Mouse (Mus musculus) midbrain, embryonic 15.5 days (tissue): ENCODE measurements at regions not wholly inside any gene's neighbourhood (a gene's known extent, or its start where the extent isn't known, plus 50 kb on each side); places are given as distances from the start of the nearest gene placed in this dataset.
A peak's percentile ranks its signal among the peaks of the same experiment; 100 is the strongest.

Experiments
- ATAC-seq: fragments of 200-750 bp; cut with Nextera tagmentation; replicated peaks from 2 replicates; pipeline ENCODE4 v1.8.0; 2017; ENCODE audit warnings: moderate TSS enrichment
- H3K27ac ChIP-seq: fragments of 300-500 bp; sonication (generic); 2 replicates; pipeline ENCODE4 v1.5.1; 2015; ENCODE audit warnings: mild to moderate bottlenecking, inconsistent platforms
- H3K27me3 ChIP-seq: fragments of 300-500 bp; sonication (generic); replicated peaks from 2 replicates; pipeline ENCODE4 v1.6.1; 2015; ENCODE audit warnings: inconsistent platforms
- H3K36me3 ChIP-seq: fragments of 300-500 bp; sonication (generic); replicated peaks from 2 replicates; pipeline ENCODE4 v1.6.1; 2015; ENCODE audit warnings: inconsistent platforms
- H3K4me1 ChIP-seq: fragments of 300-500 bp; sonication (generic); 2 replicates; pipeline ENCODE4 v1.6.1; 2015; ENCODE audit warnings: inconsistent platforms
- H3K4me2 ChIP-seq: fragments of 300-500 bp; sonication (generic); 2 replicates; pipeline ENCODE4 v1.6.1; 2015; ENCODE audit warnings: inconsistent platforms, mild to moderate bottlenecking, moderate library complexity
- H3K4me3 ChIP-seq: fragments of 300-500 bp; sonication (generic); 2 replicates; pipeline ENCODE4 v1.5.1; 2015; ENCODE audit warnings: mild to moderate bottlenecking, inconsistent platforms
- H3K9ac ChIP-seq: fragments of 300-500 bp; sonication (generic); 2 replicates; pipeline ENCODE4 v1.6.1; 2015; ENCODE audit warnings: mild to moderate bottlenecking, inconsistent platforms
- H3K9me3 ChIP-seq: fragments of 300-500 bp; sonication (generic); 2 replicates; pipeline ENCODE4 v1.6.1; 2016; ENCODE audit warnings: inconsistent platforms
- WGBS: fragments of 180-500 bp; shearing (Covaris S2); methylation state at CpG from one replicate; pipeline ENCODE4 v1.1.7; 2015; ENCODE audit warnings: mixed read lengths; 5-methylcytosine and 5-hydroxymethylcytosine counted together

DNA sequence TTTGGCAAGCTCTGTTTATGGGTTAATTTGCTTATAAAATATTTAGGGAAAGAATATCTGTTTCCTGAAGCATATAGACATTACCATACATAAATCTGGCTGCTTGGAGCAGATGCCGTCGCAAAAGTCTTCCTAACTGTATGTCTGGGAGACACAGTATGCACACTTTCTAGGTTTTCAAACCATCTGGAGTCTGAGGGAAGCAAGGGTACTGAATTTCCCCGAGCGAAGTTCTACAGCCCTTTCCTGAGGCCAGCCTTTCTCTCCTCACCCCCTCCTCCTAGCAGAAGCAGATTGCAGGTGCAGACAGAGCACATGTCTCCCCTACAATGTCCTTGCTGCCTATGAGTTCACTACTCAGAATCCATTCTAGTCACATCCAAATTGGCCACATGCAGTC, 338.8 kb upstream of the Arglu1 start:
- Histone ChIP-seq H3K36me3 (no peaks in the 10 kb centered on the region), H3K9me3 (no peaks in the 10 kb centered on the region), H3K4me1 (no peaks in the 10 kb centered on the region), H3K27ac (no peak overlapping the region), H3K4me3 (no peak overlapping the region), H3K9ac (no peak overlapping the region), H3K27me3 (no peaks in the 10 kb centered on the region), H3K4me2 (no peak overlapping the region)
- no peak for ATAC-seq
- WGBS: 85% methylated on average over 4 of the region's 4 CpGs

DNA sequence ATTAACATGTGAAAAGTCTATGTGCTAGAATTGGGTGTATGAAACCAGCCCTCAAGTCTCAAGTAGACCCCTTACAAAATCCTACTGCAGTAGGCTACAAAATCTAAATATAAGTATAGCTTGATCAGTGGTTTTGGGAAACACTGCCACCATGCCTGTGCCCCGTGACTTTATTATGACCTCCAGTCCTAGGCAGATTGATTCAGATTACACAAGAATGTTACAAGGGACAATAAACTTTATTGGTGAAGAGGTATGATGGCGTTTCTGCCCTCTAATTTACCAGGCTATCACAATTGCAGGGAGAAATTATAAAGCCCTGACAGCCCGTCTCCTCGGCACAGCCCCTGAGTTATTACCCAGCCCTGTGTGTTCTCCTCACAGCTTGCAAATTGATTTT, 337.4 kb upstream of the Arglu1 start:
- H3K4me2 ChIP-seq: no peak overlapping the region
- no peak overlapping the region for H3K4me3 ChIP-seq
- no peak overlapping the region for H3K9ac ChIP-seq
- H3K4me1 ChIP-seq: no peaks in the 10 kb centered on the region
- H3K9me3 ChIP-seq: no peaks in the 10 kb centered on the region
- 75% methylated on average over 4 of the region's 4 CpGs for WGBS
- no peaks in the 10 kb centered on the region for H3K36me3 ChIP-seq
- H3K27me3 ChIP-seq: no peaks in the 10 kb centered on the region
- no peak for ATAC-seq
- no peak overlapping the region for H3K27ac ChIP-seq

GRCm38 (mm10) chr8:9025872-9026271, 335.6 kb upstream of the Arglu1 start:
- Histone ChIP-seq H3K4me2 (no peak overlapping the region), H3K27me3 (no peaks in the 10 kb centered on the region), H3K36me3 (no peaks in the 10 kb centered on the region), H3K27ac (no peak overlapping the region), H3K9me3 (no peaks in the 10 kb centered on the region), H3K4me1 (no peaks in the 10 kb centered on the region), H3K9ac (no peak overlapping the region), H3K4me3 (no peak overlapping the region)
- 76% methylated on average over 3 of the region's 3 CpGs for WGBS
- ATAC-seq: no peak

GRCm38 (mm10) chr8:9025378-9025777, 335.1 kb upstream of the Arglu1 start:
- no peak for ATAC-seq
- H3K36me3 ChIP-seq: no peaks in the 10 kb centered on the region
- H3K27me3 ChIP-seq: no peaks in the 10 kb centered on the region
- no peak overlapping the region for H3K9ac ChIP-seq
- WGBS: 73% methylated on average over 3 of the region's 3 CpGs
- H3K27ac ChIP-seq: no peak overlapping the region
- H3K4me1 ChIP-seq: no peaks in the 10 kb centered on the region
- H3K9me3 ChIP-seq: no peaks in the 10 kb centered on the region
- no peak overlapping the region for H3K4me3 ChIP-seq
- no peak overlapping the region for H3K4me2 ChIP-seq

GRCm38 (mm10) chr8:9020744-9021143, 330.4 kb upstream of the Arglu1 start:
- Histone ChIP-seq H3K4me2 (no peak overlapping the region), H3K9ac (no peak overlapping the region), H3K9me3 (no peaks in the 10 kb centered on the region), H3K4me3 (no peak overlapping the region), H3K27me3 (no peaks in the 10 kb centered on the region), H3K36me3 (no peaks in the 10 kb centered on the region), H3K27ac (no peak overlapping the region), H3K4me1 (no peaks in the 10 kb centered on the region)
- no peak for ATAC-seq
- WGBS: 92% methylated on average over 2 of the region's 2 CpGs

DNA sequence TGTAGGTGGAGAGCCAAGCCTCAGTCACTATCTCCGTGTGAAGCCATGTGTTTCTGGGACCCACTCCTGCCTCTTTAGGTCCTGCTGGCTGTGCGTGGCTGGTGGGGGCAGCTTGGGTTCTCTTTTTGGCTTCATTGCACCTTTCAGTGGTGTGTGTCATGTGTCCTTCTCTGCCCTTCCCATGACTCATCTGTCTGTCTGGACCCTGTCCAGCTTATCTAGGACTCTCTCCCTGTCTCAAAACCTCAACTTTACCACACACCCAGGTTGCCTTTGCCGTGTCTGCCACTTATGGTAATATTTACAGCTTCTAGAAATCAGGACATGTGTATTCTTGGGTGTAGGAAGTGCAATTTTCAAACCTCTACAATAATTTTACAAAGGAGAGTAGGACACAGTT, 329.9 kb upstream of the Arglu1 start:
- 96% methylated on average over 3 of the region's 3 CpGs for WGBS
- no peaks in the 10 kb centered on the region for H3K36me3 ChIP-seq
- no peaks in the 10 kb centered on the region for H3K9me3 ChIP-seq
- H3K9ac ChIP-seq: no peak overlapping the region
- no peak overlapping the region for H3K4me2 ChIP-seq
- no peak overlapping the region for H3K27ac ChIP-seq
- ATAC-seq: no peak
- H3K4me1 ChIP-seq: no peaks in the 10 kb centered on the region
- no peaks in the 10 kb centered on the region for H3K27me3 ChIP-seq
- no peak overlapping the region for H3K4me3 ChIP-seq

GRCm38 (mm10) chr8:9011785-9012510, 321.6 kb upstream of the Arglu1 start:
- H3K4me1 ChIP-seq: no peaks in the 10 kb centered on the region
- no peaks in the 10 kb centered on the region for H3K9me3 ChIP-seq
- H3K27ac ChIP-seq: no peak overlapping the region
- H3K27me3 ChIP-seq: no peaks in the 10 kb centered on the region
- no peaks in the 10 kb centered on the region for H3K36me3 ChIP-seq
- 50% methylated on average over 3 of the region's 3 CpGs for WGBS
- H3K4me3 ChIP-seq: no peak overlapping the region
- no peak overlapping the region for H3K9ac ChIP-seq
- no peak for ATAC-seq
- no peak overlapping the region for H3K4me2 ChIP-seq

DNA sequence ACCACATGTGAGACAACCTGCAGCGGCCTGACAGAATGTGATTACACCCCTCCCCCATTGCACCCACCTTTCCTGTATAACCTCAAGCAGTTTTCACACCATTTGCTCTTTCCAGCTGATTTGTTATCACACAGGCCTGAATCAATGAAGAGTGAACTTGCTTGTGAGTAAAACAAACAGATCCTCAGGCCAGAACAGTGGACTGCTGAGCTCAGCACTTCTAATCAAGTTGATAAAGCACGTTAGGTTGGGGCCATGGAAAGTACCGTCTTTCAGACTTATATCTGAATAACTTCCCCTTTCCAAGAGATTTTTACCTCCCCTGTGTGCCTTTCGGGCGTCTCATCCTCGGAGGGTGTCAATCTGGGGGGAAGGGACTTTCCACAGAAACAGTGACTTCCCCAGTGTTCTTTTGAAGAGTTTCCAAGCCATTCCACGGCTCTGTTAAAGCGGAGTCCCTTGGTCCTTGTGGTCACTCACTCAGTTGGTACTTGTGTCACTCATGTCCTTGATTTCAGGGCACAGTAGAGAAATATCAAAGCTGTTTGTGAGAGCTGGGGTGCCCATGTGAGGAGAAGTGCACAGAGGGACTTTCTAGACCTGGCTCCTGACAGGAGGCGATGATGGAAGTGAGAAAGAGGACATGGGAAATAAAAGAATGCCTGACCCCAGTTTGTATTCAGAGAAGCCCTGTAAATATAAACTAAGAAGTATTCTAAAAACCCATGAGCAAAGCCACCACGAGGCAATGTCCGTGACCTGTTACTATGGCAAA, 317.9 kb upstream of the Arglu1 start:
- no peaks in the 10 kb centered on the region for H3K4me1 ChIP-seq
- H3K4me3 ChIP-seq: no peak overlapping the region
- H3K4me2 ChIP-seq: no peak overlapping the region
- no peak overlapping the region for H3K9ac ChIP-seq
- no peak overlapping the region for H3K27ac ChIP-seq
- no peaks in the 10 kb centered on the region for H3K9me3 ChIP-seq
- 83% methylated on average over 11 of the region's 11 CpGs for WGBS
- no peaks in the 10 kb centered on the region for H3K36me3 ChIP-seq
- no peak for ATAC-seq
- H3K27me3 ChIP-seq: no peaks in the 10 kb centered on the region

GRCm38 (mm10) chr8:8999914-9000313, 309.6 kb upstream of the Arglu1 start:
- Histone ChIP-seq H3K9ac (no peak overlapping the region), H3K4me3 (no peak overlapping the region), H3K36me3 (no peaks in the 10 kb centered on the region), H3K27me3 (no peaks in the 10 kb centered on the region), H3K9me3 (no peaks in the 10 kb centered on the region), H3K4me2 (no peak overlapping the region), H3K4me1 (peaks cover 3% of the 10 kb centered on the region; the same call in 1 of the 2 replicates), H3K27ac (no peak overlapping the region)
- WGBS: 78% methylated on average over 5 of the region's 5 CpGs
- no peak for ATAC-seq

DNA sequence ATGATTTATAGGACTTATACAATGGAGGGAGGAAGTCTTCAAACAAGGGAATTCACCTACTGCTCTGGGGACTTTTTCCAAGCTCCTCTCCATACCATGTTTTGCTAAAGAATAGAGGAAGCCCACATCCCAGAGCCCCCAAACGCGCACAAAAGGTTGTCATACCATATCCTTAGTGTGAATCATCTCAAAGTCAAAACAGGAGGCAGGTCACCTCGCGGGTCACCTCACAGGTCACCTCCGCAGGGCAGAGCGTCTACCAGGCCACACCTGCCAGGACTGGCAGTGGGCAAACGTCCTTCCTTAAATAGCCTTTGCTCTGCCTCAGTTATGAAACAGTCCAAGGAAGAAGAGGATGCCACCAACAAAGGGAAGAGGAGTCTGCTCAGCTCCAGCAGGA, 307.3 kb upstream of the Arglu1 start:
- H3K4me1 ChIP-seq: peaks cover 21% of the 10 kb centered on the region
- no peak overlapping the region for H3K4me2 ChIP-seq
- no peaks in the 10 kb centered on the region for H3K9me3 ChIP-seq
- no peak overlapping the region for H3K4me3 ChIP-seq
- H3K27ac ChIP-seq: no peak overlapping the region
- H3K9ac ChIP-seq: no peak overlapping the region
- WGBS: 80% methylated on average over 7 of the region's 7 CpGs
- no peaks in the 10 kb centered on the region for H3K27me3 ChIP-seq
- no peaks in the 10 kb centered on the region for H3K36me3 ChIP-seq
- no peak for ATAC-seq

DNA sequence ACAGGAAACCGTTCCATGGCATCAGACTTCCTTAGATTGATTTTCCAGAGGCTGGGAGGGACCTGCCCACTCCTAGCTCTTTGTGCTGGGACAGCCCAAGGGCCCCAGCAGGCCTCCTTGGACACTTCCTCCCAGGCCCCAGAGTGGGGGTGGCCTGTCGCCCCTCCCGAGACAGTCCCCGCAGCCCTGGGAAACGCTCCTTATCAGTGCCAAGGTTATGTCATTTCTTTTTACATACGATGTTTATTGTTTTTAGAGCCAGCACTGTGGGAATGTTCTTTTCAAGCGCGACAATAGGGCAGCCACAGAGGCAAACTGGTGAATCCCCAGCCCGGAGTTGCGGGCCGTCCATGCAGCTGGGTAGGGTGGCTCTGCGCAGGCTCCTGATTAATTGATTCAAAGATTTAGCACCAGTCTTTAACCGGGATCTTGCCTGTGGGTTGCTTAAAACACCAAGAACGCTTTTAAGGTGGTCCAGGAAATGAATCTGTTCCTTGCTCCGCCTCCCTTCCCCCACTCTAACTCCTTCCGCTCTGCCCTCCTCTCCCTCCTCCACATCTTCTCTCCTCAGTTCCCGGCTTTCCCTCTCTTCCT, 304.4 kb upstream of the Arglu1 start:
- Histone ChIP-seq H3K36me3 (no peaks in the 10 kb centered on the region), H3K9me3 (no peaks in the 10 kb centered on the region), H3K4me2 (peak overlapping the region; percentile 76), H3K4me3 (peak overlapping the region; percentile 40), H3K27me3 (peaks cover 8% of the 10 kb centered on the region; the same call in 1 of the 2 replicates), H3K9ac (peak overlapping the region; percentile 49), H3K4me1 (peaks cover 29% of the 10 kb centered on the region), H3K27ac (peak overlapping the region; percentile 70)
- WGBS: 3% methylated on average over 17 of the region's 17 CpGs
- ATAC-seq: peak; percentile 83

DNA sequence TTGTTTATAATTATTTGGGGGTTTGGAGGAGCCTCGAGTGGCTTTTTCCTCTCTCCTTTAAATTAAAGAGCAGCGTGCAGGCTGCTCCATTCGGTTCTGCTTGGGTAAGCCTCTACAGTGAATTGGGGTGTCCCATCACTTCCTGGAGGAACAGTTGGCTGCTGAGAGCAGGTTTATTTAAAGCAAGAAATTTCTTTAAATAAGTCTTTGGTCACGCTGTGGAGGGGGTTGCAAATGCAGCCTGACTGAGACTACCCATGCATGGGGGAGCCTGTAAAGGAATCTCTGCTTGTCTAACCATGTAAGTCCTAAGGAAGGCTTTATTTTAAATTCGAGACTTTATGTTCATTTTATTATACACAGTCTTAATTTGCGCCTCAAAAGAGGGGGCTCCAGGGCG, 303.7 kb upstream of the Arglu1 start:
- Histone ChIP-seq H3K9ac (no peak overlapping the region), H3K9me3 (no peaks in the 10 kb centered on the region), H3K27me3 (peaks cover 8% of the 10 kb centered on the region; the same call in 1 of the 2 replicates), H3K4me2 (peak overlapping the region; percentile 76), H3K4me3 (no peak overlapping the region), H3K36me3 (no peaks in the 10 kb centered on the region), H3K4me1 (peaks cover 29% of the 10 kb centered on the region), H3K27ac (no peak overlapping the region)
- ATAC-seq: peak; percentile 31
- WGBS: 10% methylated on average over 7 of the region's 7 CpGs
